Mouse (Mus musculus) activated CD4-positive, CD25-positive, alpha-beta regulatory T cell, adult 4 months (primary cell): ENCODE results near the gene Ewsr1. TPM values are rescaled to one million over a fixed set of nuclear protein-coding genes. Genes with fewer than 3 reads are reported as not detected.

Experiments used
- ATAC-seq: one replicate; pipeline ENCODE4 v1.8.0; 2017
- polyA plus RNA-seq, 2 experiments: library from polyadenylated mRNA; unstranded; fragments of 100-300 nt; shearing (Covaris generic); gene quantifications; one replicate each; pipeline ENCODE4 v1.2.1; 2017

Ewsr1 gene
- polyA plus RNA-seq = 100 to 1,000 TPM; 143 to 144 TPM

DNA sequence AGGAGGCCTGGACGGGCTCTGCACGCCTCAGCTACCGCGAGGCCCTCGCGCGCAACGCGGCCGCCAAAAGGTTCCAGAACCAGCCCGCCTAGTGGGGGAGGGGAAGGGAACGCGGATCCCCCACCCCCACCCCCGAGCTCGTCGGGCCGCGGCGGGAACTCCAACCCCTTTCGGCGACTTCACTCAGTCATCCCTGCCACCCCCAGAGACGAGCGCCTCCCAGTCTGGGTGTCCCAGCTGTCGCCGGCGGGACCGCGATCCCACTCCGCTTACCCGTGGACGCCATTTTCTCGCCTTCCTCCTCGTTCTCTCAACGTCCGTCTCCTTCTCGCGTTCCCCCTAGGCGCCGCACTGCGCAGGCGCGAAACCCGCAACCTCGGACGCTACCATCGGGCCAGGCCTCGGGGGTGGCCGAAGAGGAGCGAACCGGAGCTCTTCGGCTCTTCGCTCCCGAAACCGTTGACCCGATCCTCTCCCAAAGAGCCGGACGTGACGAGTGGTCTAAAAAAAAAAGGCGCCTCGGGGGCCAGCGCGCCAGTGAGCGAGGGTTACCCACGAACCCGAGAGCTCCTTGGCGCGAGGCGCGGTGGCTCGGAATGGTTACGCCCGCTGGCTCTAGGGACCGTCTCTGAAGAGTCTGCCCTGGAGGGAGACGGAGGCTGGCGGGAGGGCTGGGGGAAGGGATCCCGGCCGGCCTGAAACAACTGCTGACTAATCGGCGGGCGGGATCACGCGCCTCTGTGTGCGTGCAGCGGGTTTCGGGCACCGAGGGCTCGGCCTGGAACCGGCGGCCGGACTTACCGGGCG, at the start of gene Ewsr1, which contains the start of gene Rhbdd3:
TSS of gene Ewsr1 (minus strand) at position 531 of the 807 bp plus-strand sequence.
TSS of gene Rhbdd3 (plus strand) at position 191 of the 807 bp plus-strand sequence.
- ATAC-seq = peak; percentile 75

DNA sequence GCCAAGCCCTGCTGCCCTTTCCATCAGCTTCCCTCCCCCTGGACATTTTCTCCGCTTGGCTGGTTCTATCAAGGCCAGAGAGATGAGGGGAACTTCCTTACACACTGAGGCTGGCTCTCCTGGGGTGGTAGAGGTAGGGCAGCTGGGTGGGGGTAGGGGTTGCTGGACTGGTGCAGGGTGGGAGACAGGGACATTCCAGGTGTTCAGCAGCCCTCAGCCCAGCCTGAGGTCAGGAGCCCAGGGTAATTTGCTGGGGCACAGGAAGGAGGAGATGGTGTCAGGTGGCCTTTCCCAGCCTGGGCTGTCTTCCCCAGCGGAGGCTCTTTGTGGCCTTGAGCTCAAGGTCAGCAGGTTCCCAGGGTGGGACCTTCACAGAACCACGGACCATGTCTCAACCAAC, 46.5 kb upstream of the Ewsr1 start:
- ATAC-seq = no peak

DNA sequence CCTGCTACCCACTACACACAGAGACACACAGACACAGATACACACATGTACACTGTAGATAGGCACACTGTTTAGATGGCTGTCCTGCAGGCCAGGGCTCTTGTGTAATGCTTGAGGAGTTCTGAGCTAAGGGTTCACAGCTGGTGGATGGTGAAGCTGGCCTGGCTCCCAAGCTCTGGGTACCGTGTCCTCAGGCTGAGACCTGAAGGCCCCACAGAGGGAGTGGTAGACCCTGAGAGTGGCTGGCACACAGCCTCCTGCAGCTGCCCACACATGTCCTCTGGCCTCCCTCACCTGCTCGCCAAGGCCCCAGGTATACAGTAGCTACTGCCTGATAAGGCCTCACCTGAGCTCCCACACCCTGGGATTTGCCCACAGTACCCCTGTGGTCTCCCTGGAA, 42.9 kb upstream of the Ewsr1 start:
- ATAC-seq = no peak

DNA sequence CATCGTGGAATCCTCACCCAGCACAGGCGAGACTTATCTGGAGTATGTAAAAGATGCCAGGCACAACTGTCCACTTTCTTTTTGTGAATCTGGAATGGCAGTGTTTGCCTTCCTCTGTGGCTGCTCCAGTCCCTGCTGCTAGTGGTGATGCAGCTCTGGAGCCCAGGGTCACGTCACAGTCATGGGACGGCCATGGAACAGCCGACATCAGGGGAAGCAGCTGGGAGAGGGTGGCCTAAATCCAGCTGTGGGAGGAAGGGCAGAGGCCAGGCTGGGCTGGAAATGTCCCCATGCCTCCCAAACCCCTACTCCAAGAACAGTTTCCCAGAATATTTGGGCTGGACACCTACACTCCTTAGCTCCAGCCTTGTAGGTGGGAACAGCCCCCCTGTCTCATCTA, 42.2 kb upstream of the Ewsr1 start:
- no peak for ATAC-seq

DNA sequence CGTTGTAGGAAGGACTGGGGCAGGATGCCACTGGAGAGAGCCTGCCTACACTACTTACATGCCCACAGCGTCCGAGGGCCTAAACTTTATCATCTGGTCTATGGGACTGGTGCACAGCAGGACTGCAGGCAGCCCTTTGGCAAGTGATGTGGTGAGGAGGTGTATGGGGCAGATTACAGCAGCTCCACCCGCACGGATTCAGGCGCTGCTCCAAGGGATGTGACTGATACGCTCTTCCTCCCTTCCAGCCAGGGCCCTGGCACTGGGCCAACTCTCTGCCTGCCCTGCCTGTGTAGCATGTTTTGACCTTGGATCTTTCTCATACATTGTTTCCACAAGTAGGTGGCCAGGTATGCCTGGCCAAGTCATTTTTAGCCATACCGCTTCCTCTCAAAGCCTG, 41.6 kb upstream of the Ewsr1 start:
- ATAC-seq = no peak

DNA sequence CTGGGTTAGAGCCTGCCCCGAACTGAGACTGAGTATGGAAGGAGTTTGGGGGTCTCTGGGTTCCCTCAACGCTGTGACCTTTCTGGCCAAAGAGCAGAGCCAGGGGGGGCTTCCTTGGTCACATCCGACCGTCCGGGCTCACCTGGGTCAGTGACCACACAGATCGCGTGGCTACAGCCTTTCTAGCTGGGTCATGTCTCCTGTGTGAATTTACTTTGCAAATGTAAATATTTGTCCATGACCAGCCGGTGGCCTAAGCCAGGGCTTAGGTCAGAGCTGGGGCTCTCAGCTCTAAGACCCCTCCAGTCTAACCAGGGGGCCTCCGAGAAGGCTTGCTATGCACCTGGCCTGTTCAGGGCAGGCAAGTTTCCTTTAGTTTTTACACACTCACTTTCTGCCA, 40.3 kb upstream of the Ewsr1 start:
- ATAC-seq = no peak

DNA sequence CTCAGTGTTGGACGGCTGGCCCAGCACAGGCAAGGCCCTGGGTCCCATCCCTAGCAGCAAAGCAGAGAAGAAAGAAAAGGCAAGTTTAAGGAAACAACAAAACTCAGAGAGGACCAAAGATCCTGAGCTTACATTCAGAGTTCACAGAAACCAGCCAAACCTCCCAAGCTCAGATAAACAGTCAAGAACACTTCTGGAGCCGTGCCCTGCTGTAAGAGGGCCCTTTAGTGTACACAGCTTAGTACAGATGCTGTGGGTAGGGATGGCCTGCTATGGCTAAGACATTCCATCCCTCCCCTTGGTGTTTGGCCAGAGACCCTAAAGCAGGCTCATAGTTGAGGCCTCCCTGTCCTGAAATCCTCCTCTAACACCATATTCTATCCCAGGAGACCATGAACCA, 39.6 kb upstream of the Ewsr1 start:
- ATAC-seq = no peak

DNA sequence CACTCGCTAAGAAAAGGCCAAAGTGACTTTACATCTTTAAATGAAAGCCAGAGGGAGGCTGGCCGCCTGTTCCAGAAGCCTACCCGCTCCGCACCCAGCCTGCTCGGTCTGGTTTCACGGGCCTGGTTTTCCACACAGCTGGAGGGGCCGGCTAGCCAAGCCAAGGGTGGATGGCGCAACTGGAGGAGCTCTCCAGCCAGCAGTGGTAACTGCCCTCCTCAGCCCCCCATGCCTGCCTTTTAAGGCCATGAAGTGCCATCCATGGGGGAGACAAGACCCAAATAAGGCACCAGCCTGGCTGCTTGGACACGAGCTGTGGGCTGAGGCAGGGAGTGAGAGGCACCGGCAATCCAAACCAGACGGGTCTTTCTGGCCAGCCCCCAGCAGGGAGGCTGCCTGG, 36.8 kb upstream of the Ewsr1 start:
- no peak for ATAC-seq

DNA sequence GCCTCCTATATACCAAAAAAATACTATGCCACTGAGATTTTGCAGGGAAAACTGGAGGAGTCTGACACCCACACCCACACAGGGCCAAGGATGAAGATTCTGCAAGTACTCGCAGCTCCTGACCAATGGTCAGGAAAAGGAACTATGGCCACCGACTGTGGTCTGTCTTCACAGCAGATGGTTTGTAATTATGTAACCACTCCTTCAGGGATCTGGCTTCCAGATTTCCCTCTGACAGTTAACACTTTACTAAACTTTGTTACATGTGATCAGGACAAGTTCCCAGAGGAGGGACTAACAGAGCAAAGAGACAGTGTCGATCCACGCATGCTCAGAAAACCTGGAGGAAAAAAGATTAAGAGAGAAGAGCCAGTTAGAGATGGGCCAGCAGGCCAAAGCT, 33.7 kb upstream of the Ewsr1 start:
- ATAC-seq = no peak

DNA sequence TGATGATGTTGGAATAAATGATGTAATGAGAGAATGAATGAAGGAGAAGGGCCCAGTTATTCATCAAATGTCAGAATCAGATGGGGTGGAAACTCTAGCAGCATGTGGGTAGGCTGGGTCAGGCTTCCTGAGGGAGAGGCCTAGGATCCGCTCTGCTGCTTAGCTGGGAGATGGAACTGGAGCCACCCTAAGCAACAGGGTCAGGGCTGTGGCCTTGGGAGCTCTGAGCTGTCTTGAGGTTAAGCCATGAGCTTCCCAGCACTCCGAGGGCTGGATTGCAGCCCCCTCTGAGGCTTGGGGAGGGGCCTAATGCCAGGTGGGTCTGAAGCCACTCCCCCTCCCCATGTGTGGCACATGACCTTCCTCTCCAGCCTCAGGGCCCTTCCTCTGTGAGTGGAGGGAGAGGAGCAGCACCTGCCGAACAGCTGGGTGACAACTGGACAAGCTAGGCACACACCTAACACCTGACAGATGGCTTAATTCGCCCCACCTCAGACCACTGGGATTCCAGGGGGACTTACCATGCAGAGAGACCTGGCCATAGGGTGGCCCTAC, 31.1 kb upstream of the Ewsr1 start:
- no peak for ATAC-seq

DNA sequence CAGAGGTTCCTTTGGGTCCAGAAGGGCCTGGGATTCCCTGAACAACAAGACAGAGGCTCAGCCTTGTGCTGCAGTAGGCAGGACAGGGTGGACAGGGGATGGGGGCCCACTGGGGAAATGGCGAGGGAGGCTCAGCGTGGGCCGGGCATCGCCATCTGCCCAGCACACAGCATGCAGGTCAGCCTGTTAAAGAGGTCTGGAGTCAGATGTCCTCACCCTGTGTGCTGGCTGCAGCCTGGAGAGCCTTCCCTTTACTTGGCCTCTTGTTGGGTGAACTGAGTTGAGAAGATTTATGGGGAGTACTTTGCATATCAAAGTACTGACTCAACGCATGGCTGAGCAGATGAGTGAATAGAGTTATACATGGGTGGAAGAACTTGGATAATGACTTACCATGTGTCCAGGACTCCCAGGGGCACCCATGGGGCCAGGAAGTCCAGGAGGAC, 30.0 kb upstream of the Ewsr1 start:
- ATAC-seq = no peak

DNA sequence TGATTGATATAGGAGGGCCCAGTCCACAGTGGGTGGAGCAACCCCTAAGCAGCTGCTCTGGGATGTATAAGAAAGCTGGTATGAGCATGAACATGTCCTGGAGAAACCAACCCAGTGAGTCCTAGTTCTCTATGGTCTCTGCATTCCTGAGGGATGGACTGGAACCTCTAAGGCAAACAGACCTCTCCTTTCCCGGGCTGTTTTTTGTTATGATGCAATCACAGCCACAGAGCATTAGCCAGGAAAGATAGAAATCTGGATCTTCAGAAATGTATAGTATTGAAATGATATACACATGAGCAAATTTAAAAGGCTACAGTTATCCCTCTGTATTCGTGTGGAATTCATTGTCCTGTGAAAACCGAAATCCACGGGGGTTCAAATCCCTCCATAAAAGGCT, 26.6 kb upstream of the Ewsr1 start:
- ATAC-seq = no peak

DNA sequence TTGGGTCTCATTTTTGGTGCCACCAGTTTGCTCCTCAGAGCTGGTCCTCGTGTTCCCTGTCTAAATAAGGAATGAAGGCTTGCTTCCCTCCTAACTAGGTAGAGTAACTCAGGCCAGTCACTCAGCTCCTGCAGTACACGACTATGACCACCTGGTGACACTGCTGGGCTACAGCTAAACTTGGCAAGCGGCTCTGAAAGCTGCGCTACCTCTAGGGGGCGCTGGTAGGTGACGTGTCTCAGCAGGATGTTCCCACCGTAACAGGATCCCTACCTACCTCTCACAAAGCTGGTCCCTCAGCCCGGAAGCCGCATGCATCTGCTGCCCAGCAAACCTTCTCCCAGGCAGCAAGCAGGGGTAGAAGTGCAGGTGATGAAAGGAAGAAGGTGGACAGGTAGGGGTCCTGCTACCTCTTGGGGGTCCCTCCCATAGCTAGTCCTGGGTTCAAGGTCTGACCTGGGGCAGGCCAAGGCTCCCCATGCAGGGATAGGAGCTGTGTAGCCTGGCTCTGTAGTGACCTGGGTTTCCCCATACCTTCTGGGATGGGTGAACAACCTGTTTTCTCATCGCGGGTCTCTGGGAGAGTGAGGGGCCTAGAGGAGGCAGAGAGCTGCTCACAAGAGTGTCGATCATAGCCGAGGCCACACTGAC, 16.0 kb upstream of the Ewsr1 start:
- peak; percentile 91 for ATAC-seq

DNA sequence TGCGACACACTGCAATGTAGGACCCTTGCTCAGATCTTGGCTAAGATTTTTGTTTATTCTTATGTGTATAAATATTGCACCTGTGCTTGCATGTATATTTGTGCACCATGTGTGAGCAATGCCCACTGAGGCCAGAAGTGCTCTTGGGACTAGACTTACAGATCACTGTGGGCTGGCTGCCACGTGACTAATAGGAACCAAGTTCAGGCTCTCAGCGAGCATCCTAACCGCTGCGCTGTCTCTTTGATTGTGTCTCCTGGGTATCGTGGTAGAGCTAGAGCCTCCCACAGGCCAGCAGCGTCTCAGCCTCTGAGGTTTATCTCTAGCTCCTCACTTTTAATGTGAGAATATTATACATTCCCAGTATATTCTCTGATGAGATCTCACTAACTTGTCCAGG, 14.6 kb upstream of the Ewsr1 start:
- ATAC-seq = no peak

DNA sequence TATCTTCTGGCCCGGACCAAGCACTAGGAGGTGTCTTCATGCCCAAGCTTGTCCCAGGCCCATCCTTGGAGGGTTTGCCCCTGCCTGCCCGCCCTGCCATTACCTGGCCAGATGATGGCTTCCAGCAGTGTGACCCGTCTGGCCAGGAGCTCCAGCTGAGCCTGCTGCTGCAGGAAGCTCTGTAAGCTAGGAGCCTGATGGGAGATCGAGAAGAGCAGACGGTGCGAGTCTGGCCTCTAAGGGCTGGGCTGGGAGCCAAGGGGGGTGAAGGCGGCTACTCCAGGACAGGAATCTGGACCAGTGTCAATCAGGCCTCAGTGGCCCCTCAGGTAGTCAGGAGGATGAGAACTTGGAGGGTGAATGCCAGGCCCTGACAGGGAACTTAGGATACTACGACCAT, 10.4 kb upstream of the Ewsr1 start:
- no peak for ATAC-seq

DNA sequence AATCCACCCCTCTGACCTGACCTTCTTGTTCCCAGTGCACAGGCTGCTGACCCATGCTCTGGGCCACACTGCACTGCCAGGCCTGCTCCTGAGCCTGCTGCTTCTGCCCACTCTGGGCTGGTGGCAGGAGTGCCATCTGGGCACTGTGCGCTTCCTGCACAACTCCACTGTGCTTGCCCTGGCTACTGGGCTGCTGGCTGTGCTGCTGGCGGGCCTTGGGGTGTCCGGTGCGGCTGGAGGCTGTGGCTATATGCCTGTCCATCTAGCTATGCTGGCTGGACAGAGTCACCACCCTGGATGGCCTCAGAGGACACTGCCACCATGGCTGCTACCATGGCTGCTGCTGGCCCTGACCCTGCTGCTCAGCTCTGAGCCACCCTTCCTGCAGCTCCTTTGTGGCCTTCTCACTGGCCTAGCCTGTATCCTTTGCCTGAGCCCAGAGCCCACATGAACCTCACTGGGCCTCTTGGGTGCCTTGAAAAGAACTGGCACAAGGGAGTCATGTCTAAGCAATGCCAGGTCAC, 5.0 kb upstream of the Ewsr1 start:
- ATAC-seq = no peak

DNA sequence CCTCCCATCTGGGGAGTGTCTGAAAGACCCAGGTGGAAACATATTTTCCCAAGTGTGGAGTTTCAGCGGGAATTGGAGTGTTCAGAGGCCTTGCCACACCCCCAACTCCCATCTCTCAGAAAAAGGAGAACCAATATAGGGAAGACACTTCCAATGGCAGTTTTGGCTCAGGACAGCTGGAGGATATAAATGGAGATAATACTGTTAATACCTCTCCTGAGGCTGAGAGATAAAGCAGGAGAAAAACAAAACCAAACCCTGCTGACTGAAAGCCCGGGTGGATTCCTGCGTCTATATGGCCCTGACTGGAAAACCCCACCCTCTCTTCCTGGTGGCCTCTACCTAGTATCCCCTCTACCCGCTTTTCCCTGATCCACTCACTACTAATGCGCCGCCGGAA, 3.3 kb upstream of the Ewsr1 start:
- no peak for ATAC-seq

DNA sequence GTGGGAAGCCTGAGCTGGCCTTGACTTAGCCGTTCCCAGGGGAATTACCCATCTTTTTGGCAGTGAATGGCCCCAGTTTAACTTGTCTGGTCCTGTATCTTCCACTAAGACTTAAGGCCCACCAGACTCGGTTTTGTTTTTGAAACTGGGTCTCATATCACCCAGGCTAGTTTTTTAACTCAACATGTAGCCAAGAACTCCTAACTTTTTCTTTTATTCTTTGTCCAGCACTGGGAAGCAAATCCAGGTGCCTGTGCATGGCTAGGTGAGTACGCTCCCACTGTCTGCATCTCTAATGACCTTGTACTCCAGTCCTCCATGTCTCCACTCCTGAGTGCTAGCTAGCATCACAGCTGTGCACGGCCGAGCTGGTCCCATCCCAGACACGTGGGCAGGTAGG, 2.6 kb upstream of the Ewsr1 start:
- no peak for ATAC-seq

DNA sequence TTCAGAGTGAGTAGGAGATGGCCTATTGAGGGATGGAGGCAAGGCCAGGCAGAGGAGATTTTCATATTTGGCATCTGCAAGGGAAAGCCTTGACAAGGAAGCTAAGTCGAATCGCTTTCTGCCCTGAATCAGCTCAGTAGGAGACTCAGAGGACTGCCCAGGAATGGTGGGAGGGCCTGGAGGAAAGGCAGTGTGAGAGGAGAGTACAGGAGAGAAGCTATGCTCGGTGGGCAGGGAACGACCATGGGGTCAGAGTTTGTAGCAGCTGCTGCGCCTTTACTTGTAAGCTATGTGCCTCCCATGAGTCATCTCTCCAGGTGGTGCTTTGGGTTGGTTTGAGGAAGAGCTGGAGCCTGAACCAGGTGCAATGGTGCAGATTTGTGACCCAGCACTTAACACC, 1.7 kb upstream of the Ewsr1 start:
- ATAC-seq = no peak

DNA sequence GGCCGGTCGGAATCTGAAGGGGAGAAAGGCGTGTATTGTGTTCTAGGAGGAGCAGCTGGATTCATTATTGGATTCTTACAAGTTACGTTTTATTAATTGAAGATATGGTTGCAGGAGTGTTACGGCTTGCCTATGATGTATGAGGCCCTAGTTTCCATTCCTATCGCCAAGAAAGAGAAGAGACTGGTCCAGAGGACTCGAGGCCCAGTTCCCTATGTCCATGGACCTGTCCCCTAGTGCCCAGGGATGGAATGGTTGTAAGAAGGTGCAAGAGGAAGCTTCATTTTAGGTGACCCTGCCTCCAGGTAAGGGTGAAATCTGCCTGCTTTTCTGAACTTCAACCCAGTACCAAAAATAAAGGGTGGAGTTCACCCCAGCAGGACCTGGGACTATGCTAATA, 1.2 kb upstream of the Ewsr1 start:
- ATAC-seq = no peak

DNA sequence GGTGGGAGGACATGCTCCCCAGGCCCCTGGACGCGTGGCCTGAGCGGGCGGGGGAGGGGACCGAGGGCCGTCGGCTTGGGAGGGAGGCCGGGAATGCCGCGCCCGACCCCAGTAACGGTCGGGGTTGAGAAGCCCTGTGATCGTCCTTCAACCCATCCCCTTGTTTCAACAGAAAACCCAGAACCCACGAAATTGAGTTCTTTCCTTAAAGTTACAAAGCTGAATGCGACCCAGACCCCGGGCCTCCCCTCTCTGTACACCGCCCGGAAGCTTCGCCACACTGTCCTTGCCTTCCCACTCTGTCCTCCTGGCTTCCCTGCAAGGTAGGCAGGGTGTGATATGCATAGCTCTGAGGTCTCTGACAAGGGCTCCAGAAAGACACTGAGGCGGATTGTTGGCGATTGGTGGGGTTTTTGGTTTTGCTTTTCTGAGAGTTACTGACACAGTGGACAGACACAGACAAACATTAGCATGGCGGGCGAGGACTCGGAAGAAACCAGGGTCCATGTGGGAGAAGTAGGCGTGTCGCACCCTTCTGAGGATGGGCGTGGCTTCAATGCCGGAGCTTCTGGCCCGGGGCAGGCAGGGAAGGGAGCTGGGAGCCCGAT, 614 bp upstream of the Ewsr1 start:
- no peak for ATAC-seq

DNA sequence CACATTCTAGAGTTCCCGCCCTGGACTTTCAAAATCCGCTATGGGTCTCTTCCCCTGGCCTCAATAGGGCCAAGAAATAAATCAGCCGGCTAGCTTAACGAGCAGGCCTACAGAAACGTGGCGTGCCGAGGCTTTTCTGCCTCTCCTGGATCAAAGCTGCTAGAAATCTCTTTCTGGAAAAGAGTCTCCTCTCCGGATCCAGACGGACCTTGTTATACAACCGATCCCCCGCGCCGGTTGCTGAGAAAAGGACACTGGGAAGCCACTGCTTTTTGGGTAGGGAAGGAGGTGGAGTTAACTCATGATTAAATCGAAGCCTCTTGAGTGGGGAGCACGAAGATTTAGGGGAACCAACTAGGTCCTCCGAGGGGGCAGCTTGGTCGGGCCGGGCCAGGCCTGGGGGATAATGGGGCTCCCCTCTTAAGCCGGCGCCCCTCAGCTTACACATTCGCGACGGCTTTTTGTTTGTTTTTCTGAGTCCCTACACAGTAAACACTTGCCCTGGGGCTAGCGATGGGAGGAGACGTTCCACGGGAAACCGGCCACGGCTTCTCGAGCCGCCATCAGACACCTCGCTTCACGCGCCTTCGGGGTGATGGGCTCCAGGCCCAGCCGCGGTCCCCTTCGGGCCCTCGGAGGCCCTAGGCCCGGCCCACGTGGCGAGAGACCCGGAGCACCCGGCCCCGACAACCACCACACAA, 881 bp downstream of the Ewsr1 start:
- no peak for ATAC-seq
